Mouse (Mus musculus) heart, adult 9 months (tissue): ENCODE results near the gene Abce1.
A peak's percentile ranks its signal among the peaks of the same experiment; 100 is the strongest.
"Not testable (repeated sequence)": the region's sequence is repeated elsewhere in the genome, so short reads cannot be mapped to it uniquely, and the experiment has no call there.

ENCODE experiments used
- DNase-seq, 2 experiments: peaks; one replicate each; pipeline ENCODE4 v3.0.0; 2022; ENCODE audit warnings: low spot score in 2 of 2

Abce1 gene

GRCm38 (mm10) chr8:79711064-79711961 is at the start of gene Abce1, which contains the start of gene Anapc10:
TSS of gene Abce1 (minus strand) at chr8:79711740.
TSS of gene Anapc10 (plus strand) at chr8:79711820.
- peak; percentile 97 to 98 for DNase-seq

GRCm38 (mm10) chr8:79750305-79750704 is 38.8 kb upstream of the Abce1 start:
- no peak for DNase-seq

DNA sequence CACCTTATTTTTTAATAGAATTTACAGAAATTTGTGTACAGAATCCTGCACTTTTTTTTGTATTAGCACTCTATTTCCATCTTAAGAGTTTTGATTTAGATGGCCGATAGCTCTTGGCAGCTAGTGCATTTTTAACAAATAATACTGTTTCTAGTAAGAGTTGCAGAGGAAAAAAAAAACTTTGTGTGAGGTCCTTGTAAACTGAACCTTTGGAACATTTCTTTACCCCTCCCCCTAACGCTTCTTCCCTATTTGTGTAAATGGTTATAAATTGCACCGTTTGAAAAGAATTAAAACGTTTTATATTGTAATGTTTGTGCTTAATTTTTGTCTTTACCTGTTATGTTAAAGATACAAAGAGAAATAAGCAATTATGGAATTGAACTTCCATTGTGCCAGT is 37.1 kb upstream of the Abce1 start:
- no peak for DNase-seq

GRCm38 (mm10) chr8:79748171-79748570 is 36.6 kb upstream of the Abce1 start:
- DNase-seq: no peak

- DNase-seq: peak; percentile 5 to 15
Measured at GRCm38 (mm10) chr8:79734304-79734703, 22.8 kb upstream of the Abce1 start.

GRCm38 (mm10) chr8:79727900-79728299 is 16.4 kb upstream of the Abce1 start:
- DNase-seq: no peak

DNA sequence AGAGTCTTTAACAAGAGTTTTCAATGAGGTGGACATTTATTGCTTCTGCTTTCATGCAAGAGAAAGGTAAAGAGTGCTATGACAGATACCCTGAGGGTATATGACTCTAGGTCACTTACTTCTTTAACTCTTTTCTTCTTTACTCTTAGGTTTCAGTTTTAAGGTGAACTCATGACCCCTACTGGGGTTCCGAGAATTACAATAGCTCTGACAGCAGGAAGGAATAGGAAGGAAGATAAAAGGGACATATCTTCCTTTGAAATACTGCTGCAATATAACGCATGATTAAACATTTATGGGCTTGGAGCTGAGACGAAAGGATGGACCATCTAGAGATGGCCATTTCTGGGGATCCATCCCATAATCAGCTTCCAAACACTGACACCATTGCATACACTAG is 13.0 kb upstream of the Abce1 start:
- DNase-seq: no peak

- DNase-seq: no peak
Measured at GRCm38 (mm10) chr8:79723308-79723707, 11.8 kb upstream of the Abce1 start.

DNA sequence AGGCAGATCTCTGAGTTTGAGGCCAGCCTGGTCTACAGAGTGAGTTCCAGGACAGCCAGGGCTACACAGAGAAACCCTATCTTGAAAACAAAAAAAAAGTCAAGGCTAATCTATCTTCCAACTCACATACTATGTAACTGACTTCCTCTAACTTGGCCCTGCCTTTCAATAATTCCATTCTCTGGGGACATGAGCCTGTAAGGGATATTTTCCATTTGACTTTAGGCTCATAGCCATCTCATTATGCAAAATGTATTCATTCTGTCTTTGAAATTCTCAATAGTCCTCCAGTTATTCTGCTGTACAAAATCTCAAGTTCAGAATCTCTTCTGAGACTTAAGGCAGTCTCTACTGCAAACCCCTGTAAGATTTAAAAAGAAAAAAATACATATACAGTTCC is 10.0 kb upstream of the Abce1 start:
- DNase-seq: no peak

DNA sequence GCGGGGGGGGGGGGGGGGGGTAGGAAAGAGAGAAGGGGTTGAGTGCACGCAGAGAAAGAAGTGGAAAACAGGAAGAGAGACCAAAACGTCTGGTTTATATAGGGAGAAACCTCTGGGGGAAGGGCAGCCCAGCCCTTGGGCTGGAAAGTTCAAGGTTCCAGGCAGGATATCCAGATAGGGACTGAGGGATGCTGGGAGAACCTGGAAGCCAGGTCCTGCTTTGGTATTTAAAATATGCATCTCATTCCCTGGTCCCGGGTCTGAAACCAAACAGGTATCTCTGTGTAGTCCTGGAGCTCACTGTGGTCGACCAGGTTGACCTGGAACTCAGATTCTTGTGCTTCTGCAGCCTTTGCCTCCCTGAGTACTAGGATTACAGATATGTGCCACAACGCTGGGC is 1.1 kb upstream of the Abce1 start:
- DNase-seq: no peak

DNA sequence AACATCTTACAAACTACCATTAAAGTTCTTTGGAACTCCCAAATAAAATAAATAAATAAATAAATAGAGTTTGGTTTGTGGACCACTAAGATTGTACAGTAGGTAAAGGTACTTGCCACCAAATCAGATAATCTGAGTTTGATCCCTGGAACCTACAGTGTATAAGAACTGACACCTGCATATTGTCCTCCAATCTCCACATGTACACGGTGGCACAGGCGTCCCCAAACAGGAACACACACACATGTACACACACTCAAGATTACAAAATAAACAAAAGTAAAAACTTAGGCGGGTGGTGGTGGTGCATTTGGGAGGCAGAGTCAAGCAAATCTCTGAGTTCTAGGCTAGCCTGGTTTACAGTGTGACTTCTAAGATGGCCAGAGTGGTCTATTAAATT is 4.9 kb downstream of the Abce1 start:
- DNase-seq: no peak

GRCm38 (mm10) chr8:79692531-79692930 is 19.0 kb downstream of the Abce1 start:
- DNase-seq: no peak

- not testable (repeated sequence) for DNase-seq
Measured at GRCm38 (mm10) chr8:79685927-79686326, 25.6 kb downstream of the Abce1 start.

DNA sequence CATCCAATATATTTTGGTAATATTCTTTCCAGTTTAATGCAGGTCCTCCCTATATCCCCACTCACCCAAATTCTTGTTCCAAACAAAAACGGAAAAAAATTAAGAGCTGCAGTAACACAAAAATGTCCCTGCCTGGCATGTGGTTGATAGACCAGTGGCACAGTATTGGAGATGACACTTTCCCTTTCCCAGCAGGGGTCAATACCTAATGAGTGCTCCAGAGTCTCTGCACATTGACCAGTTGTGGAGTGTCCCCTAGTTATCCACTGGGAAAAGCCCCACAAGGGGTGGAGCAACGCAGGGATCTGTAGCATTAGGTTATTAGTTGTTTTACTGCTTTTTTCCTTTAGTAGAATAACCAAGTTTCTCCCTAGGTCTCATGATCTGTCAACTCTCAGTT is 30.6 kb downstream of the Abce1 start:
- DNase-seq: no peak

DNA sequence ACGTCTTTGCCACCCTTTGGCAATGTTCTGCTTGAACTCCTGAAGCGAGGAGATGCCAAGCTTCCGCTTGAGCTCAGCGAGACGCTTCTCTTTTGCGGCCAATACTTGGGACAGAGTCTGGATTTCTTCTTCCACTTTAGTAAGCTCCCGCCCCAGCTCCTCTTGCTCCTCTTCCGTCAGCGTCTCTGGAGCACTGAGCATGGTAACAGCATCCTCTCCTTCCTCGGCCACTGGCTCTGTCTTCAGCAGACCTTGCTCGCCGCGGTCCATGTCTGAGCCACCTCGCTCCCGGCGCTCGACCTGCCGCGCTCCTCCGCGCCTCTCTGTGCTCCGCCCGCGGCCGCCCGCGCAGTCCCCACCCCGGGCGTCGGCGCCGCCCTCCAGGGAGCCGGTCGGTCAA is 31.0 kb downstream of the Abce1 start:
- DNase-seq: peak; percentile 6 to 9

DNA sequence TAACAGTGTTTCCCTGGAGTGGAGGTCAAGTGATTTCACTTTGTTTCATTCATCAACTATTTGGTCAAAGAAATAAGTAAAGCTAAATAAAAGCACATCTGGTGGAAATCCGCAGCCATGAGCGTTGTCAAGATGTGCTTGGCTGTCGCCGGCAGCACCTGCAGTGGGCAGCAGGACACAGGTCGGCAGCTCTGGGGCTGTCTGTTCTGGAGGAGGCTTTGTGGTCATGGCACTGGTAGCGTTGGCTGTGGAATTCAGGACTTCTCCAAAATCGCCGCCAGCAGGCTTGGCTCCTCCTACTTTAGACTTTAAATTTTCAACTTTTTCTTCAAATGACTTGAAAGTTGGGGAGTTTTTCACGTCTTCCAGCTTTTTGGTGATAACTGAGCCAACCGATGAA is 31.5 kb downstream of the Abce1 start:
- not testable (repeated sequence) for DNase-seq

GRCm38 (mm10) chr8:79679005-79679404 is 32.5 kb downstream of the Abce1 start:
- no peak for DNase-seq

- DNase-seq: no peak
Measured at GRCm38 (mm10) chr8:79676461-79676860, 35.1 kb downstream of the Abce1 start.

- DNase-seq: not testable (repeated sequence)
Measured at GRCm38 (mm10) chr8:79658715-79659114, 52.8 kb downstream of the Abce1 start.

- DNase-seq: no peak
Measured at GRCm38 (mm10) chr8:79653736-79654135, 57.8 kb downstream of the Abce1 start.

DNA sequence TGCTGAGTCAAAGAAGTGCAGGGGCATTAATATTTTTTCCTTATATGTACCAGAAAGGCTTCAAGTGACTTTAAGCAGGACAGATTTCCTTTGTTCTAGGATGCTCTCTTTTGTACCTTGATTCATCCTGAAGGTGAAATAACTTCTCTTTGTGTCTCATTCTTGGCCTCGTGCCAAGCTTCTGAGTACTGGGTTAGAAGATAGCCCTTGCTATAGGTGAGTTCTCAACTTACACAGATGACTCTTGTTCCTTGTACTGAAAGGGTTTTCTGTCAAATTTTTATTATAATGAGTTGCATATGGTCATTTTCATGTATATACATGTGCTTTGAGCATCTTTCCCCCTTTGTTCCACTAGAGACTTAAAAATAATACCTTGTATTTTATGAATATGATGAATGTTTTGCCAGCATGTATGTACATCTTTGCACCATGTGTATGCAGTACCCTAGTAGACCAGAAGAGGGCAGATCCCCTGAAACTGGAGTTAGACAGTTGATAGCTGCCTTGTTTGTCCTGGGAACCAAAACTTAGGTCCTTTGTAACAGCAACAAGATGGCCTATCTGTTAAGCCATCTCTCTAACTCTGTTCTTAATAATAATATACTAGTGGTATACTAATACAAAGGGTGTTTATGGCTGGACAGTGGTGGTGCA is 61.3 kb downstream of the Abce1 start:
- no peak for DNase-seq

DNA sequence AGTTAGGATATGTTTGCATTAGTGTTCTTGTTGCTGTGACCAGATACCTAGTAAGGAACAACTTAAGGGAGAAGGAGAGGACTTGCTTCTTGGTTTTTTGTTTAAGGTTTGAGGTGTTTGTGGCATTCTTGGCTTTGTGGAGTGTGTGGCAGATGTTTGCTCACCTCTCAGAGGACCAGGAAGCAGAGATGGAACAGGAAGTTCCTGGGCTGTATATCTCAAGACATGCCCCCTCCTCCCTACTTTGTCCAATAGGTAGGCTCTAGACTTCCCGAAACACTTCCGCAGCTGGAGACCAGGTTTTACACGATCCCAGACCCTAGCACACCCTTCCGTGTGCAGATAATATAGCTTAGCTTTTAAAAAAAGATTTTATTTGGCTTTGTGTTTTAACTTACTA is 62.0 kb downstream of the Abce1 start:
- no peak for DNase-seq

GRCm38 (mm10) chr8:79641119-79641518 is 70.4 kb downstream of the Abce1 start:
- no peak for DNase-seq
